Mouse (Mus musculus): Measurements from ENCODE around the gene Dclk2. TPM values are rescaled to one million over a fixed set of nuclear protein-coding genes. Genes with fewer than 3 reads are reported as not detected.
A peak's percentile ranks its signal among the peaks of the same experiment; 100 is the strongest.

Gene Dclk2
- polyA plus RNA-seq, 1 experiment from 2014 or later: 5.7 TPM

DNA sequence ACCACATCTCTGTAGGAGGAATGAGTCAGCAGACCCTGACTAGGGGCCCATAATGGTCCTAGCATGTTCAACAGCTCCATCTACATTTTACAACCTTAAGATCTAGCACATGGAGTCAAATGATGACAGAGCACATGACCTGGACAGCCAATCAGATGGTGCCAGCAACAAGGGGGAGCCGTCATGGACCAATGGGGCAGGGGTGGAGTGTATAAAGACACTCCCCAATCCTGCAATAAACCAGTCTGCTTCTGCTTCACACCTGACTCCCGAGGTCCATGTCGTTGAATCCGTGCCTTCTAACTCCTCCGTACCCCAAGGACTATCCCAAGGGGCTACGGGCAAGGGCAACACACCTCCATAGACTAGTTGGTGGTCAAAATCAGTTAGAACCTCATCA is 101.3 kb downstream of the Dclk2 start:
- H3K27me3 ChIP-seq: 0 out of 2 replicates have a peak, but pooled peaks cover 7% of the 10 kb centered on the region
- no peaks in the 10 kb centered on the region for H3K9me3 ChIP-seq
- H3K27ac ChIP-seq: no peak overlapping the region
- H3K4me2 ChIP-seq: no peak overlapping the region
- H3K9ac ChIP-seq (replicated peaks): no peak overlapping the region
- peaks cover 26% of the 10 kb centered on the region for H3K4me1 ChIP-seq (replicated peaks)
- no peaks in the 10 kb centered on the region for H3K36me3 ChIP-seq
- 91% methylated on average over 6 of the region's 6 CpGs for WGBS
- no peak overlapping the region for H3K4me3 ChIP-seq (replicated peaks)
- ATAC-seq (ENCODE audit: insufficient number of reproducible peaks, insufficient read depth, low FRiP score, low TSS enrichment, low read depth): no peak

DNA sequence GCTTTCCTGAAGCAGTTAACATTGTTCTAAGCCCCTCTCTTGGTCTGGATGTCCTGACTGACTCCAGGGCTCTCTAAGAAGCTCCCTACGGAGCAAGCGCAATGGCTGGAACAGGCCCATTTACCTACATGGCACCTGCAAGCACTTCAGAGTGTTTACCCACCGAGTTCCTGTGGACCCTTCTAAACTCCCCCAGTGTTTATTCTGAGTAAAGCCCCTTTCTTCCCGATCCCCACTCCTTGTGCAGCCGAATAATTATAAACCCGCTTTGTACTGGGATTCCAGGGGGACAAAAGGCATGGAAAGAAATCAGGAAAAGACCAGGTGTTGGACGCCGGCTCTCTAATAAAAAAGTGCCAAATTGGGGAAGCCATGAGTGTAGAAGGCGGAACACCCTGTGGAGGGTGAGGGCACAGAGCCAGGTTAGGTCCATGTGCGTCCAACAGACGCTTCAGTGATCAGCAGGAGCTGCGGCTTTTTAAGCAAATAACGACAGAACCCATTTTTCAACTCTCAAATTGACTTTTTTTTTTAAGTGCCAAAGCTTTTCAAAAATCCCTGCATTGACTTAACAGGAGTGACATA is 102.6 kb downstream of the Dclk2 start:
- Histone ChIP-seq H3K9me3 (no peaks in the 10 kb centered on the region), H3K27ac (peak overlapping the region; percentile 57), H3K4me2 (no peak overlapping the region), H3K4me1 (replicated peaks) (peaks cover 26% of the 10 kb centered on the region), H3K4me3 (replicated peaks) (no peak overlapping the region), H3K36me3 (no peaks in the 10 kb centered on the region), H3K9ac (replicated peaks) (no peak overlapping the region), H3K27me3 (0 out of 2 replicates have a peak, but pooled peaks cover 7% of the 10 kb centered on the region)
- WGBS: 38% methylated on average over 13 of the region's 13 CpGs
- peak; percentile 66; the same call in 1 of the 2 replicates for ATAC-seq (ENCODE audit: insufficient number of reproducible peaks, insufficient read depth, low FRiP score, low TSS enrichment, low read depth)

DNA sequence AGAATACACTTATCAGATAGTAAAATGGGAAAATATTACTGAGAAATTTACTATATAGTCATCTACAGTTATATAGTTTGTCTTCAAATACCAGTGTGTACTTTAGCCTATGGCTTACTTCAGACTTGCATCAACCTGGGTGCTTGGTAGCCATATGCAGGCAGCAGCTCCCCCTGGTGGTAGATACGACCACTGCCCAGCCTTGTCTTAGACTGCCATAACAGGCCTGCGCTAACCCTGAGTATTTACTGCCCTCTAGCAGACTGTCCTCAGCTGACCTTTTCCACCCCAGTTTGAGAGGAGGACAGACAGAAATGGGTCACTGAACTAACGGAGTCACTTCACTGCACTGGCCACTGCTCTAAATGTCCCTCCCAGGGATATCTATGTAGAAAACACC is 108.0 kb downstream of the Dclk2 start:
- Histone ChIP-seq H3K9me3 (no peaks in the 10 kb centered on the region), H3K27ac (no peak overlapping the region), H3K4me1 (replicated peaks) (peaks cover 24% of the 10 kb centered on the region), H3K4me3 (replicated peaks) (no peak overlapping the region), H3K4me2 (no peak overlapping the region), H3K27me3 (no peaks in the 10 kb centered on the region), H3K9ac (replicated peaks) (no peak overlapping the region), H3K36me3 (no peaks in the 10 kb centered on the region)
- WGBS: 18% methylated on average over 3 of the region's 3 CpGs
- ATAC-seq (ENCODE audit: insufficient number of reproducible peaks, insufficient read depth, low FRiP score, low TSS enrichment, low read depth): no peak

DNA sequence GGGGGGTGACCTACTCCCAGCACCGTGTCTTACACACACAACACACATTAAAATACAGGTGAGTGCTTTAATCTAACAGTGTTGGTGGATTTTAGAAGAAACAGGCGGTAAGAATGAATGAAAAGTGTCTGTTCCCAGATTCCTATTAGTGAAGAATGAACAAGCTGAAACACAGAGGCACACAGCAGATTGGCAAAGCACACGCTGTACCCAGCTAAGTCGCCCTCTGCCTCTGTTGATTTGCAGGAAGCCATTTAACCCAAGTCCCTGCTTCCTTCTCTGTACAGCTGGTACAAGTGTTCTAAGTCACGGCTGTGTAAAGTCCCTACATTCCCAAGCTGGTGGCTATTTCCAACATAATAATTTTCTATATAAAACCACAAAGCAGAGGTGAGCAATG is 109.7 kb downstream of the Dclk2 start:
- ATAC-seq (ENCODE audit: insufficient number of reproducible peaks, insufficient read depth, low FRiP score, low TSS enrichment, low read depth): no peak
- Histone ChIP-seq H3K9ac (replicated peaks) (no peak overlapping the region), H3K4me1 (replicated peaks) (peaks cover 20% of the 10 kb centered on the region), H3K4me3 (replicated peaks) (no peak overlapping the region), H3K9me3 (no peaks in the 10 kb centered on the region), H3K36me3 (no peaks in the 10 kb centered on the region), H3K27ac (no peak overlapping the region), H3K4me2 (no peak overlapping the region), H3K27me3 (no peaks in the 10 kb centered on the region)
- WGBS: 80% methylated on average over 5 of the region's 5 CpGs

DNA sequence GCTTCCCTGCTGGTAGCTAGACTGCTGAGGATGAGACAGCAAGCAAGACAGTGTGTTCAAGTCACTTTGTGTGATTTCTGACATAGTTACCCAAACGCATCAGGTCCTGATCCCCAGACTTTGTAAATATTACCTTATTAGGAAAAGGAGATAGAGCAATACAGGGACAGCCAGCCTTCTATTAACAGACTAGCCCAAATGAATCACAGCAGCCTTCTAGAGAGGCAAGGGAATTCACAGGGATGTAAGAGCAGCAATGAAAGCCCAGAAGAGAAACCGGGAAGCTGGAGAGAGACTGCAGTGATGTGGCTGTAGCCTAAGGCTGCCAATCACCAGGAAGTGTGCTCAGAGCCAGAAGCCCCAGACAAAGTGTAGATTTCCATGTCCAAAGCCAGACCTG is 111.0 kb downstream of the Dclk2 start:
- H3K4me3 ChIP-seq (replicated peaks): no peak overlapping the region
- H3K4me1 ChIP-seq (replicated peaks): peaks cover 20% of the 10 kb centered on the region
- no peaks in the 10 kb centered on the region for H3K27me3 ChIP-seq
- WGBS: 52% methylated on average over 2 of the region's 2 CpGs
- H3K4me2 ChIP-seq: no peak overlapping the region
- ATAC-seq (ENCODE audit: insufficient number of reproducible peaks, insufficient read depth, low FRiP score, low TSS enrichment, low read depth): no peak
- H3K9ac ChIP-seq (replicated peaks): no peak overlapping the region
- H3K36me3 ChIP-seq: no peaks in the 10 kb centered on the region
- H3K27ac ChIP-seq: 0 out of 2 replicates have a peak overlapping the region, but pooled peaks have one; percentile 25
- H3K9me3 ChIP-seq: no peaks in the 10 kb centered on the region

DNA sequence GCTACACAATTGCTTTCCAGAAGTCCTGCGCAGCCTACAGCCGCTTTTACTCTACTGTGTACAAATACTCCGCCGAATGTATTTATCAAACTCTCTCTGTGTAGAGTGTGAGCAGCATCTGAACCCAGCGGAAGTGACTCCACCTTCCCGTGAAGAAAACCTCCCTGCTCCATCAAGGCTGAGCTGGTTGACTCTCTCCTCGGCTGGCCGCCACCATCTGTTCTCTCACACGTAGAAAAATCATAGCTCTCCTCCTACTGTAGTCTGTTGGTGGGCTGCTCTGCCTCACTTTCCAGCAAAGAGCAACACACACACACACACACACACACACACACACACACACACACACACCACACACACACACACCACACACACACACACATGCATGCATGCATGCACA is 111.5 kb downstream of the Dclk2 start:
- Histone ChIP-seq H3K27ac (0 out of 2 replicates have a peak overlapping the region, but pooled peaks have one; percentile 25), H3K4me3 (replicated peaks) (no peak overlapping the region), H3K36me3 (no peaks in the 10 kb centered on the region), H3K9me3 (no peaks in the 10 kb centered on the region), H3K4me2 (no peak overlapping the region), H3K27me3 (no peaks in the 10 kb centered on the region), H3K4me1 (replicated peaks) (peaks cover 20% of the 10 kb centered on the region), H3K9ac (replicated peaks) (no peak overlapping the region)
- 81% methylated on average over 9 of the region's 9 CpGs for WGBS
- no peak for ATAC-seq (ENCODE audit: insufficient number of reproducible peaks, insufficient read depth, low FRiP score, low TSS enrichment, low read depth)

DNA sequence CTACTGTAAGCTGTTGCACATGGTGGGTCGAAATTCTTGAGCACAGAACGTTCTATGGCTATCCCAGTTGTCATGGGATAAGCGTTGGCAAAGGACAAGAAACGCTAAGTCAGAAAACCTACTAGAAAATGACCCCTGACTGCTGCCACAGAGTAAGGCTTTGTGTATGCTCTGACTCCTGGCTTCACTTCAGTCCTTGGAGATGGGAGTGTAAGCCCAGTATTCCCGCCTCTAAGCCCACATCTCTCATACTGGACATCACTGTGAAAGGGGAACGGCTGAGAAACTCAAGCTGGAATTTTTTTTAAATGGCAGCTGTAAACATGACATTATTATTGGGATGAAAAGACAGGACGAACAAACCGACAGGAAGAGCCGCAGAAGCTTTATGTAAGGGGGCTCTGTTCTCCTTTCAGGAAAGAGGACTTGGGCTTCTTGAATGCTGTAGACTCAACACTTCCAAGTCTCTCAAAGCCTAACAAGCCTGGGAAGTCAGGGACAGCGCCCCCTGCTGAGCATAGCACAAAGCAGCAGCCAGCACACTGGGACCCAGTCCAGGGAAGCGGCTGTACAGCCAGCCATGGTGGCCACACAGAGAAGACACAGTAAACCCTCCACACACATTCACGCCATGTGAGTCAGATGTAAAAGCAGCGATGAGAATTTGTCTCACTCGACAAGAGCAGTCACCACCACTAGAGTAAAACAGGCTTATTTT is 112.7 kb downstream of the Dclk2 start:
- no peak overlapping the region for H3K4me2 ChIP-seq
- H3K4me1 ChIP-seq (replicated peaks): peaks cover 20% of the 10 kb centered on the region
- H3K9me3 ChIP-seq: no peaks in the 10 kb centered on the region
- H3K27me3 ChIP-seq: no peaks in the 10 kb centered on the region
- no peak overlapping the region for H3K9ac ChIP-seq (replicated peaks)
- no peak overlapping the region for H3K4me3 ChIP-seq (replicated peaks)
- no peak for ATAC-seq (ENCODE audit: insufficient number of reproducible peaks, insufficient read depth, low FRiP score, low TSS enrichment, low read depth)
- no peak overlapping the region for H3K27ac ChIP-seq
- 81% methylated on average over 14 of the region's 14 CpGs for WGBS
- H3K36me3 ChIP-seq: no peaks in the 10 kb centered on the region

DNA sequence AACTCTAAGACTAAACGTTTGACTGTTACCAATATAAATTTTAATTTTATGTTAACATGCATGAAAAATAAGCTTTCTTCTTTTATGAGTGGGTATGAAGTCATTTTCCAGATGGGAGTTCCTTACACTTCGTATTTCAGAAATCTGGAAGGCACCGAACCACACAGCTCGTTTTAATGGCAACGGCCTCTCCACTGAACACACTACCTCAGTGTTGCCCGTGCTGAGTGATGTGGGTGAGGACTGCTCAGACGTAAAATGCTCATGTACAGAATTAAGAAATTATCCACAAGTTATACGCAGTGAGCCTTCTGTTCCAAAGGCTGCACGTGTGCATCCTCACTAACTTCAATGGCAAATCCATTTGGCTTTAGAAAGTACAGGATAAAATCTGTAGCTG is 113.8 kb downstream of the Dclk2 start:
- ATAC-seq (ENCODE audit: insufficient number of reproducible peaks, insufficient read depth, low FRiP score, low TSS enrichment, low read depth): no peak
- H3K9ac ChIP-seq (replicated peaks): no peak overlapping the region
- peaks cover 20% of the 10 kb centered on the region for H3K4me1 ChIP-seq (replicated peaks)
- H3K9me3 ChIP-seq: no peaks in the 10 kb centered on the region
- no peaks in the 10 kb centered on the region for H3K36me3 ChIP-seq
- H3K27me3 ChIP-seq: no peaks in the 10 kb centered on the region
- no peak overlapping the region for H3K4me2 ChIP-seq
- WGBS: 76% methylated on average over 9 of the region's 9 CpGs
- no peak overlapping the region for H3K4me3 ChIP-seq (replicated peaks)
- no peak overlapping the region for H3K27ac ChIP-seq

DNA sequence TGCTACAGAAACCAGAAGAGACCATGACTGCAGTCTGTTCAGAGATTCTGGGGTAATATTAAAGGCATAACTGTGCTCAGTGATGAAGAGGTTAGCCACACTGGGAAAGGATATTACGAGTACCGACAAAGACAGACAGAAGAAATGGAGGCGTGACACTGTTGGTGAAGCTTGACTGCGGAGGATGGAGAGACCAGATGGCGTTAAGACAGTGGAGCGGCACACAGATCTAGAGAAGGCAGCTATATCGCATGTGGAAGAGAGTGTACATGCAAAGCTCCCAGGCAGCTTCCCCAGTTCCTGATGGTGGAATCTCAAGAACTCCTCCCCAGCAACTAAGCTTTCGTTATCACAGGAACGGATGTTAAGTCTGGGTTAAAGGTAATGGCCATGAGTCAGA is 116.4 kb downstream of the Dclk2 start:
- H3K9me3 ChIP-seq: no peaks in the 10 kb centered on the region
- no peaks in the 10 kb centered on the region for H3K36me3 ChIP-seq
- H3K4me2 ChIP-seq: no peak overlapping the region
- no peak overlapping the region for H3K9ac ChIP-seq (replicated peaks)
- WGBS: 95% methylated on average over 9 of the region's 9 CpGs
- ATAC-seq (ENCODE audit: insufficient number of reproducible peaks, insufficient read depth, low FRiP score, low TSS enrichment, low read depth): no peak
- H3K27me3 ChIP-seq: no peaks in the 10 kb centered on the region
- H3K4me3 ChIP-seq (replicated peaks): no peak overlapping the region
- peaks cover 21% of the 10 kb centered on the region for H3K4me1 ChIP-seq (replicated peaks)
- no peak overlapping the region for H3K27ac ChIP-seq

DNA sequence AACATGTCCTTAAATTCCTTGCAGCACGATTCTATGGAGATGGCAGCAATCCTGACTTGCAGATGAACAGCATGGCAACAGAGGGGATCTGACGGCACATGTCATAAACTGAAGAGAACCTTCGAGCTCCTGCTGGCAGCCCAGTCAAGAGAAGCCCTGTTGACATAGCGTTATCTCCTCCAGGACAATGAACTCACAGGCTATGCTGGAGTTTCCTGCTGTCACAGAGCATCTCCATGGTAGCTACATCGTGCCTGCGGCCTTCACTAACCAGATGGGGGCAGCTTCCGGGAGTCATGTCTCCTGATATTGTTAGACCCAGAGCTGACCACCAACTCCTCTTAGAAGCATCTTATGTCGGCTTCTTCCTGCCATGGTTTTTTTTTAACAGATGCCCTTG is 117.8 kb downstream of the Dclk2 start:
- Histone ChIP-seq H3K27ac (no peak overlapping the region), H3K9ac (replicated peaks) (no peak overlapping the region), H3K27me3 (no peaks in the 10 kb centered on the region), H3K4me1 (replicated peaks) (peaks cover 21% of the 10 kb centered on the region), H3K9me3 (no peaks in the 10 kb centered on the region), H3K36me3 (no peaks in the 10 kb centered on the region), H3K4me2 (no peak overlapping the region), H3K4me3 (replicated peaks) (no peak overlapping the region)
- ATAC-seq (ENCODE audit: insufficient number of reproducible peaks, insufficient read depth, low FRiP score, low TSS enrichment, low read depth): no peak
- 79% methylated on average over 8 of the region's 8 CpGs for WGBS

DNA sequence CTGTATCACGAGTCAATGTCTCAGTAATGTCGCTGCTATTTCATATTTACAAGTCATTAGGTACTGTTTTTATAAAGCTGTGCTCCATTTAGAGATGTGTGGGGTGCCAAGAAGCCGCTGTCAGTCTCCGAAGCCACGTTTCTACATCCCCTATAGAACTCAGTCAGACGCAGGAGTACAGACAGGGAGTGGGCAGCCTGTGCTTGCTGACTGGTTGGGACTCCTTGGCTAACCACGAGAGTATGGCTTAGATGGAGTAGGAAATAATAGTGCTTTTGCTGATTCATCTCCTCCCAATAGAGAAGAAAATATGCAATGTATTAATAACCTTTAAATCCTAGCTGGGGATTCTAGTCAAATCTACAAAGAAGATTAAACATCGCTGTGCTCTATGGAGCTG is 119.8 kb downstream of the Dclk2 start:
- H3K9ac ChIP-seq (replicated peaks): no peak overlapping the region
- ATAC-seq (ENCODE audit: insufficient number of reproducible peaks, insufficient read depth, low FRiP score, low TSS enrichment, low read depth): no peak
- WGBS: 89% methylated on average over 8 of the region's 8 CpGs

DNA sequence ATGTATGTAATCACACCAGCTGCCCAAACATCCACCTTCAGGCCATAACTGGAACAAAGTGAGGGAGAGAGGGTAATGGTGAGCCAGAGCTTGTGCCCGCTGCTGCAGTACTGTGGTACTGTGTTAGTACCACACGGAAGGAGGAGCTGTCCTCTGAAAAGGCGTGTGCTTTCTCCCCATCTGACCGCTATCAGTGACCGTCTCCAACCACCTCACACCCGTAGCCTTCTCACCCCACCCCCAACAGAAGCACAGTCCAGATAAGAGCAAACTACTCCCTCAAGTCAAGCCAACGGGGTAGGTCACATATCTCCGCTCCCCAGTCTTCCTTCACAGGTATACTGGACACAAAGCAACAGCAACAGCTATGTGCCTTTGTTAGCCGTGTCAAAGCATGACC is 121.6 kb downstream of the Dclk2 start:
- ATAC-seq (ENCODE audit: insufficient number of reproducible peaks, insufficient read depth, low FRiP score, low TSS enrichment, low read depth): peak; percentile 37; the same call in 1 of the 2 replicates
- Histone ChIP-seq H3K27ac (peak overlapping the region; percentile 20; the same call in 1 of the 2 replicates), H3K4me1 (replicated peaks) (peaks cover 24% of the 10 kb centered on the region), H3K9me3 (no peaks in the 10 kb centered on the region), H3K4me3 (replicated peaks) (no peak overlapping the region), H3K4me2 (no peak overlapping the region), H3K9ac (replicated peaks) (no peak overlapping the region), H3K36me3 (no peaks in the 10 kb centered on the region), H3K27me3 (no peaks in the 10 kb centered on the region)
- 90% methylated on average over 9 of the region's 9 CpGs for WGBS

More for the DNA sequence above, 119.8 kb downstream of the Dclk2 start:
- Histone ChIP-seq H3K4me2 (no peak overlapping the region), H3K4me1 (replicated peaks) (peaks cover 24% of the 10 kb centered on the region), H3K27me3 (no peaks in the 10 kb centered on the region), H3K36me3 (no peaks in the 10 kb centered on the region), H3K27ac (no peak overlapping the region), H3K4me3 (replicated peaks) (no peak overlapping the region), H3K9me3 (no peaks in the 10 kb centered on the region)

Data from limb, embryonic 12.5 days (tissue).